ENCODE assay signal across 18 mouse cellular contexts in genomic region chr5:103320341-103320740, GRCm38 (mm10).
"Had no signal": no experiment of that assay in that cellular context is flagged by ENCODE, and none has a peak within 500 bp of the region (broad histone marks: within the 10 kb centered on the region; RNA-seq: fewer than 3 reads in every experiment).

No protein-coding gene starts in this region.

- H3K36me3 ChIP-seq: midbrain, embryonic 13.5 days; midbrain, embryonic 15.5 days; neural tube, embryonic 13.5 days; neural tube, embryonic 15.5 days had no signal

- H3K4me2 ChIP-seq: lung, embryonic 14.5 days; midbrain, embryonic 11.5 days; midbrain, embryonic 13.5 days; midbrain, embryonic 15.5 days; neural tube, embryonic 13.5 days; neural tube, embryonic 15.5 days had no signal

- DNase-seq: lung, adult 18-20 months; lung, embryonic 14.5 days; lung, postnatal 10 days; lung, postnatal 4 days; retina, postnatal 1 day; right cerebral cortex, adult 18-20 months; right cerebral cortex, postnatal 25 days; right cerebral cortex, postnatal 4 days; spleen, adult 18-20 months; thymus, adult 18-20 months; thymus, postnatal 14 days; thymus, postnatal 36 days had no signal

- H3K4me3 ChIP-seq: midbrain, embryonic 13.5 days; midbrain, embryonic 15.5 days; myocyte; neural tube, embryonic 13.5 days; neural tube, embryonic 15.5 days had no signal

- ATAC-seq: midbrain, embryonic 13.5 days; midbrain, embryonic 15.5 days had no signal

- H3K9ac ChIP-seq: lung, embryonic 14.5 days; midbrain, embryonic 13.5 days; midbrain, embryonic 15.5 days; neural tube, embryonic 13.5 days; neural tube, embryonic 15.5 days had no signal

- H3K4me1 ChIP-seq: midbrain, embryonic 13.5 days; midbrain, embryonic 15.5 days; neural tube, embryonic 13.5 days; neural tube, embryonic 15.5 days had no signal

- H3K27me3 ChIP-seq: midbrain, embryonic 13.5 days; midbrain, embryonic 15.5 days had no signal

- H3K9me3 ChIP-seq: midbrain, embryonic 13.5 days; midbrain, embryonic 15.5 days; neural tube, embryonic 13.5 days; neural tube, embryonic 15.5 days had no signal

- H3K27ac ChIP-seq: midbrain, embryonic 13.5 days; midbrain, embryonic 15.5 days; neural tube, embryonic 13.5 days; neural tube, embryonic 15.5 days had no signal
